Comparison of ENCODE assay signal across 12 mouse cellular contexts in the genomic region with DNA sequence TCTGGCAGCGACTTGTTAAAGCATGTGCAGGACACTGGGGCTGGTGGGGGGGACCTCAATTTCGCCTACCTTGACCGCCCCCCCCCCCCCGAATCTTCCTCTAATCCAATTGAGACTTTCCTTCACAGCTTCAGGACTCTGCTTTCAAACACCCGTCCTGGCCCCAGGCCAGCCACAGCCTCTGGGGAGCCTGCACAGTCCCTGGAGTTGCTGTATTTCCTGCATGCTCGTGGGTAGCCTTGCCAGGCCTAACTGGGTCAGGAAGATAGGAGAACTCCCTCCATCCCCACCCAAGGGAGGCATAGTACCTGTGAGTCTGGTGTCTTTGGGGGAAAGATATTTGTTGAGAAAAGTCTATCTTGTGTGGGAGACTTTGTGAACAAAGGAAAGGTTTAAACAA. TPM values are rescaled to one million over a fixed set of nuclear protein-coding genes. Genes with fewer than 3 reads are reported as not detected.
A peak's percentile ranks its signal among the peaks of the same experiment; 100 is the strongest.
DNase-seq lines count a peak whose midpoint lies in the region; ATAC-seq and TF ChIP-seq lines count a peak whose summit lies in the region.
"Had no signal": no experiment of that assay in that cellular context is flagged by ENCODE, and none has a peak within 500 bp of the region (broad histone marks: within the 10 kb centered on the region; RNA-seq: fewer than 3 reads in every experiment).

No protein-coding gene starts in this region.

- H3K4me1 ChIP-seq in lung, embryonic 15.5 days: no peaks in the 10 kb centered on the region
- no peaks in the 10 kb centered on the region for H3K4me1 ChIP-seq in lung, postnatal 0 days (ENCODE audit: insufficient read depth, low read depth, low read length)

- TF ChIP-seq EP300 in lung, postnatal 0 days (IDR thresholded peaks at IDR 0.05): no peak

- H3K9ac ChIP-seq in lung, embryonic 15.5 days: no peak overlapping the region
- H3K9ac ChIP-seq in lung, postnatal 0 days (replicated peaks; ENCODE audit: low read depth): no peak overlapping the region
- H3K9ac ChIP-seq: embryonic facial prominence, embryonic 15.5 days had no signal

- peak; percentile 40 for DNase-seq in adrenal gland, postnatal 25 days
- DNase-seq in adrenal gland, adult 18-20 months (ENCODE audit: low spot score in 2 of 2): no peak
- peak; percentile 9 to 19 for DNase-seq in heart, postnatal 10 days
- DNase-seq in heart, adult 9 months (ENCODE audit: low spot score in 2 of 2): no peak
- DNase-seq in lung, postnatal 0 days (ENCODE audit: low spot score): no peak
- DNase-seq in brain, embryonic 14.5 days (ENCODE audit: low read depth): peak; percentile 27
- no peak for DNase-seq in layer of hippocampus, adult 9-11 months
- DNase-seq: kidney, adult 9 months; liver had no signal

- no peak overlapping the region for H3K4me3 ChIP-seq in lung, embryonic 15.5 days
- no peak overlapping the region for H3K4me3 ChIP-seq in lung, postnatal 0 days (ENCODE audit: low read depth, low read length)
- H3K4me3 ChIP-seq: embryonic facial prominence, embryonic 15.5 days had no signal

- H3K27me3 ChIP-seq in lung, embryonic 15.5 days: no peaks in the 10 kb centered on the region
- no peaks in the 10 kb centered on the region for H3K27me3 ChIP-seq in lung, postnatal 0 days (replicated peaks; ENCODE audit: insufficient read depth, low read length)
- H3K27me3 ChIP-seq: embryonic facial prominence, embryonic 15.5 days had no signal

- peak; percentile 59 for ATAC-seq in lung, embryonic 15.5 days (ENCODE audit: borderline replicate concordance, extremely low read depth, low FRiP score, low TSS enrichment)
- ATAC-seq in lung, postnatal 0 days: no peak
- ATAC-seq: activated CD4-positive, CD25-positive, alpha-beta regulatory T cell, adult 4 months had no signal

- intact Hi-C loops in heart, postnatal 10 days (cut with DNase I): no loop called here

- no peak overlapping the region for H3K27ac ChIP-seq in lung, embryonic 15.5 days
- H3K27ac ChIP-seq in lung, postnatal 0 days (ENCODE audit: low read length): no peak overlapping the region
- H3K27ac ChIP-seq: embryonic facial prominence, embryonic 15.5 days had no signal

- H3K9me3 ChIP-seq in lung, embryonic 15.5 days: no peaks in the 10 kb centered on the region
- H3K9me3 ChIP-seq in lung, postnatal 0 days (ENCODE audit: low read length): no peaks in the 10 kb centered on the region
- H3K9me3 ChIP-seq: embryonic facial prominence, embryonic 15.5 days had no signal

- WGBS in lung, embryonic 15.5 days: 43% methylated on average over 6 of the region's 6 CpGs
- 33% methylated on average over 5 of the region's 6 CpGs for WGBS in lung, postnatal 0 days

- TF ChIP-seq CTCF in lung, postnatal 0 days (IDR thresholded peaks at IDR 0.05): no peak
- no peak for TF ChIP-seq CTCF in brain, embryonic 14.5 days (IDR thresholded peaks at IDR 0.05; ENCODE audit: borderline replicate concordance, extremely low read depth, insufficient read depth, insufficient read length)

- TF ChIP-seq POLR2A in brain, embryonic 14.5 days (IDR thresholded peaks at IDR 0.05; ENCODE audit: borderline replicate concordance, extremely low read depth, insufficient read depth, insufficient read length, poor library complexity, severe bottlenecking): no peak

- no peak overlapping the region for H3K4me2 ChIP-seq in lung, embryonic 15.5 days
- no peak overlapping the region for H3K4me2 ChIP-seq in lung, postnatal 0 days (replicated peaks; ENCODE audit: low read depth, low read length)
- H3K4me2 ChIP-seq: embryonic facial prominence, embryonic 15.5 days had no signal

- H3K36me3 ChIP-seq in lung, embryonic 15.5 days: no peaks in the 10 kb centered on the region
- no peaks in the 10 kb centered on the region for H3K36me3 ChIP-seq in lung, postnatal 0 days (ENCODE audit: insufficient read depth, low read length)
- H3K36me3 ChIP-seq: embryonic facial prominence, embryonic 15.5 days had no signal

RNA-seq across cellular contexts. Expression of gene Adcy1, which starts 50.4 kb away (rescaled TPM):
- total RNA-seq in adrenal gland, postnatal 25 days (2021): 3.0 and 4.2 TPM in 2 replicates
- total RNA-seq in adrenal gland, adult 18-20 months (2021): 1 to 10 TPM; 3.9 to 4.4 TPM
- 1 to 10 TPM in 1 of 2 experiments, under 1 TPM in 1; 0.79 to 1.7 TPM for total RNA-seq in heart, postnatal 10 days (2021)
- polyA plus RNA-seq in lung, embryonic 15.5 days (2015; fragmentation: Nextera tagmentation; extraction: Ambion mirVana): 0.60 and 0.79 TPM in 2 replicates
- 0.24 and 0.31 TPM in 2 replicates for polyA plus RNA-seq in lung, postnatal 0 days (2015; fragmentation: Nextera tagmentation; extraction: Ambion mirVana)
- polyA plus RNA-seq in brain, embryonic 14.5 days (2012; rRNA removed): 13.1 and 22.3 TPM in 2 replicates

Comparison
In these comparisons a context has a peak if more than half of its experiments do, and no peak if none do; other contexts are left out.
1. DNase-seq: peak in adrenal gland, postnatal 25 days (single experiment), heart, postnatal 10 days (2 of 2) and brain, embryonic 14.5 days (single experiment); none in adrenal gland, adult 18-20 months (0 of 2), heart, adult 9 months (0 of 2), lung, postnatal 0 days (single experiment) and layer of hippocampus, adult 9-11 months (single experiment).